Mouse (Mus musculus) right cerebral cortex, postnatal 10 days (tissue): Measurements from ENCODE around the gene Ptma.

Source experiments
- DNase-seq, 2 experiments: peaks; one replicate each; pipeline ENCODE4 v3.0.0; 2021; ENCODE audit warnings: low spot score in 2 of 2

Ptma gene

DNA sequence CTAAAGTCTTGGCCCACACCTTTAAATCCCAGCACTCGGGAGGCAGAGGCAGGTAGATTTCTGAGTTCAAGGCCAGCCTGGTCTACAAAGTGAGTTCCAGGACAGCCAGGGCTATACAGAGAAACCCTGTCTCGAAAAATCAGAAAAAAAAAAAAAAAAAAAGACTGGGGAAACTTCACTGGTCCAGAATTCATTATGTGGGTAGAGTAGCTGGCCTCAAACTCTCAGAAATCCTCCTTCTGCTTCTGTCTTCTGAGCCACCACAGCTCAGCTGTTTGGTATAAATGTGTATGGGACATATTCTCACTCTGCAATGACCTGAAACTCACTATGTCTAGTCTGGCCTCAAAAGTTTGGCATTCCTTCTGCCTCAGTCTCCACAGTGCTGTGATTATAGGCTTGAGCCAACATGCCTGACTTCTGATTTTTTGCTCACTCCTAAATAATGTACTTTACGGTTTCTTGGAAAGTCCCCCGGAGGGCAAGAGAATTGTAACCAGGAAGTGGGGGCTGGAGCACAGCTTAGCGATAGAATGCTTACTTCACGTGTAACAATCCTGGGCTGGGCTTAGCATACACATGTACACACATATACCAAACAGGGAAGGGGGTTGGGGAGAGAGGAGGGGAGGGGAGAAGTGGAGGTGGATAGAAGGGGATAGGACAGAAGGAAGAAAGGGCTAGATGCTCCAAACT is 10.7 kb upstream of the Ptma start:
- no peak for DNase-seq

- no peak for DNase-seq
These were observed 9.4 kb upstream of the Ptma start for GRCm38 (mm10) chr1:86517076-86517475.

DNA sequence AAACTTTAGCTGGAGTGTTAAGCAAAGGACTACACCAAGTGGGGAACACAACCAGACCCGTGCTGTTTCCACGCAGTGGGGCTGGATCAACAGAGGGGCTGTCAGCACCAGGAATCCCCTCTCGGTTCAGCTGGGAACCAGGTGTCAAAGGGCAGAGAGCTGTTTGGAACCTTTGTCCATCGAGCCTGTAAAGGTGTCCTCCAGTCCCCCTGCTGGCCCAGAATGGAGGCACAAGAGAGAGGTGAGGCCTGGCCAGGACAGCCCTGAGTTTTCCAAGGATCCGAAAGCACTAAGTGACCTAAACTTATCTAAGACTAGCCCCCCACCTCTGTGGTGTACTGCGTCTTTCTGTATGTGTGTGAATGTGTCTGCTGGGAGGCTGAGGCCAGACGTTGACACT is 6.2 kb upstream of the Ptma start:
- no peak for DNase-seq

DNA sequence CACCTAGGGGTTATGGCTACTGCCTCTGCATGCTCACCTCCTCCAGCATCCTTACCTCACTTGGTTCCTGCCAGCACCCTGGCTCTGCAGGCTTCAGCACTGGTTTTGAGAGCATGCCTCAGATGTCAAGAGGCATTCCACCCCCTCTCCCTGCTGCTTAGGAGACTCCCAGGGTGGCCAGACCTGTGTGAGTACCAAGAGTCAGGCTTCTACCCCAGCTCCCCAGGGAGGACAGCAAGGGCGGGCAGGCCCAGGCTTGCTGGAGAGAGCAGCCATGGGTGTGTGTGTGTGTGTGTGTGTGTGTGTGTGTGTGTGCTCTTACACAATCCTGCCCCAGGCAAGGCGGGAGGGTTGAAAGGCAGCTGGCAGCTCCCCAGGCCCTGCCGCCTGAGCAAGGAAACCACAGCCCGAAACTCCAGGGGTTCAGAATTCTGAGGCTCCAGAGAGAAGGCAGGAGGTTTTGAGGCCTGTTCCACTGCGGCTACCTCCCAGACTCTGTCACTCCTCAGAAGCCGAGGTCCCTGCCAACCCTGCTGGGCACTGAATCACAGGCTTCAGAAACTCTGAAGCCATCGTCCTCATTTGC is 4.1 kb upstream of the Ptma start:
- DNase-seq = peak; percentile 43 to 46

GRCm38 (mm10) chr1:86523776-86524618 is 2.5 kb upstream of the Ptma start:
- no peak for DNase-seq

DNA sequence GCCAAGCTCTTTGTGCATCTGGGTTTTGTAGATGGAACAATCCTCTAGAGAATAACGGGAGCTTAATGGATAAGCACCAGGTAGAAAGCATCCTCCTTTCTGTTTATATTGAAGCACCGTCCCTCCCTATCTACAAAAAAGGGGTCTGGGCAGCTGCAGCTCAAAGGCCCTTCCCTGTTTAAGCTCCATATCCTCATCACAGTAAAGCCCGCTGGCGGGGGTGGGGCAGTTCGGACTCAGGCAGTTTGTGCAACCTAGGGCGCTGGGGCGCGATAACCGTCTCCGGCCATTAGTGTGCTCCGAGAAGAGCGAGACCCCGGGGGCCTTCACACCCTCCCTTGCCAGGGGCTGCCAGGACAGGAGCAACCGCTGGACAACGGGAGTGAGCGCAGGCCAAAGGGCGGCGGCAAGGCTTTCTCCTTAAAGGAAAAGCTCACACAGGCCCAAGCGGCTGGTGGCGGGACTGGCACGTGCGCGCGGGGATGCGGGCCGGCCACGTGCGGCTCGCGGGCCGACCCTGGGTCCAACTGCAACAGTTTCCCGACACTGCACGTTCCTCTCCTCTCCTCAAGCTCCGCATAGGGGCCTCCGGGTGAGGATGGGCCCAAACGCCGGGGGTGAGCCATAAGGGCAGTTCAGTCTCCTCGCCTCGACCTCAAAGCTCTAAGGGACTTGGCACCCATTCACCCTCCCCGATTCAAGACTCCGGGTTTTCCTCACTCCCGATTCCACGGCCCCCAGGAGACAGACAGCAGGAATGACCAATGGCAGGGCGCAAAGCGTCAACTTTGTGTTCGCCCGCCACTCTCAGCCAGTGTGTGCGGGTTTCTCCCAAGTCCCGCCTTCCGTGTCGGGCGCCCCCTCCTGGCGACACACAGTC is 1.7 kb upstream of the Ptma start:
- DNase-seq = peak; percentile 100

DNA sequence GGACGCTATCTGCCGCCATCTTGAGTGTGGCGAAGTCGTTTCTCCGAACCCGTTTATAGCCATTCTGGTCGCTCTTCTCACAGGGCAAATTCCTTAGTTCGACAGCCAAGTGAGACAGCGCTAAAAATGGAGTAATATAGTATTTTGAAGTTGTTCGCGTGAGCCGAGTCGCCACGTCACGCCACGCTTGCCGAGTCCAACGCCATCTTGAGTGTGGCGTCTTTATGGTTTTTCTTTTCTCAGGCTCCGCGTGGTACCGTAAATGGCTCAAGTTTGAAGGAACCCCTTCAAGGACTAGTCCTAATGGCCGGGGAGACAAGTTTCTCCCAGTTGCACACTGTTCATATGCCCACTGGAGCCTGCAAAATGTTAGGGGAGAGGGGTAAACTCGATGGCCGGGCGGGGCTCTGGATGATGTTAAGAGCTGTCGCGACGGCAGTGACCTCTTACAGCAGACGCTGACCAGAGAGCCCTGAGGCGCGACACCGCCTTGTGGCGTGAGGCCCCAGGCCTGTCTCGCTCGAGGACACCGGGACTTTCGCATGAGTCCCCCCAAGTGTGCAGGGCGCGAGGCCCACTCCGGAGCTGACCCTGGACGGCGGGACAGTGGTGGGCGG is 919 bp upstream of the Ptma start:
- DNase-seq = no peak

DNA sequence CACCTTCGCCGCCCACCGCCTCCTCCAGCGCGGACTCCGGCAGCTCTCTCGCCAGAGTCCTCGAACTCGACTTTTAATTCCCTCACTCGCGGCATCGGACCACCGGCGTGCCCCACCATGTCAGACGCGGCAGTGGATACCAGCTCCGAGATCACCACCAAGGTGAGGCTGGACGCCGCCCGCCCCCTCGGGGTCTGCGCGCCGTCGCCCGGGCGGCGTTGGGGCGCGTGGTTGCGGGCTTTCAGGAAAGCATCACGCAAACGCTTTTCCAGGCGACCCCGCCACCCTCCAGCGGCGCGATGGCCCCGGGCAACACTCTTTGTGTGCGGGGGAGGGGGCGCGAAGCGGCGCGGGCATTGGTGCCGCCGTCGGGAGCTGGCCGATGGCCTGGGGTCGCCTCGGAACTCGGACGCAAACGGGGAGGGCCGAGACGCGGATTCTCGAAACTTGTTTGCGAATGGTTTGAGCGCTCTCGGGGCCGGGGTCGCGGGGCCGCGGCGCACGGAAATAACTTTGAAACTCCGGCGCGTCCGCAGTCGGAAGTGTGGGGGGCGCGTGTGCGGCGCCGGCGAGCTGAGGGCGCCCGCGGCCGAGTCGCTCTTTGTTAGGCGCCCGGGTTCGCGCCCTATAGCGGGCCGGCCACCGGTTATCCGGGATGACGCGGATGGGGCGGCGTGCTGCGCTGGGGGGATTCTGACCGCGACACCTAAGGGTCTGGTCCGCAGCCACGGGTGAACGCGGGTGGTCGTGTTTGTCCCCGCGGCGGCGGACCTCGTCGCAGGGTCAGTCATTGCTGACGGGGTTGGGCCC is 468 bp downstream of the Ptma start:
- DNase-seq = peak; percentile 64 to 78

- DNase-seq = peak; percentile 93 to 95
These were observed 1.3 kb downstream of the Ptma start for GRCm38 (mm10) chr1:86527599-86528486.

DNA sequence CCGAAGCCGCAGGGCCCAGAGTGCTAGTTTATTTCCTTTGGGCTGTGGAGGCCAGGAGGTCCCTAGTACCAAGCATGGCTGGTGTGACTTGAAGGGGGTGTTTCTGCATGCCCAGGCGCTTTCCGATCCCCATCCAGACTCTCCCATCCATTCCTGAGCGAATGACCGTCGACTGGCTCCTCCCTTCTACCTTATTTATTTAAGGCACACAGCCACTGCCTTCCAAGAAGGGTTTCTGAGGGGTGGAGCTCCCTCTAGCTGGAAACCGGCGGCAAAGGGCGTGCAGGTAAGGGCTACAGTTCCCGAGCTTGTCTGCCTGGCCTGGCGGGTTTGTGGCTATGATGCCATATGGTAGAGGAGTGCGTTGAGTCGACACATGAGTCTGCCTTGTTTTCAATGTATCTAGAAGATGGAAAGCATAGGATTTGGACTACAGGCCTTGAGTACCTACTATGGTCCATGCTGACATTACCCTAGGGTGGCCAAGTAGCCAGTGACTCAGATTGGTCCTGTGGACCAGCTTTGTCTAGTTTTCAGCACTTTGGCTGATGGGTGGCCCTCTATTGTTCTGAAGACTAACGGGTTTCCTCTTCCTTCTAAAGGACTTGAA is 2.1 kb downstream of the Ptma start:
- DNase-seq = peak; percentile 59 to 60

GRCm38 (mm10) chr1:86529590-86529989 is 3.1 kb downstream of the Ptma start:
- no peak for DNase-seq

- no peak for DNase-seq
These were observed 4.5 kb downstream of the Ptma start for GRCm38 (mm10) chr1:86530871-86531546.

DNA sequence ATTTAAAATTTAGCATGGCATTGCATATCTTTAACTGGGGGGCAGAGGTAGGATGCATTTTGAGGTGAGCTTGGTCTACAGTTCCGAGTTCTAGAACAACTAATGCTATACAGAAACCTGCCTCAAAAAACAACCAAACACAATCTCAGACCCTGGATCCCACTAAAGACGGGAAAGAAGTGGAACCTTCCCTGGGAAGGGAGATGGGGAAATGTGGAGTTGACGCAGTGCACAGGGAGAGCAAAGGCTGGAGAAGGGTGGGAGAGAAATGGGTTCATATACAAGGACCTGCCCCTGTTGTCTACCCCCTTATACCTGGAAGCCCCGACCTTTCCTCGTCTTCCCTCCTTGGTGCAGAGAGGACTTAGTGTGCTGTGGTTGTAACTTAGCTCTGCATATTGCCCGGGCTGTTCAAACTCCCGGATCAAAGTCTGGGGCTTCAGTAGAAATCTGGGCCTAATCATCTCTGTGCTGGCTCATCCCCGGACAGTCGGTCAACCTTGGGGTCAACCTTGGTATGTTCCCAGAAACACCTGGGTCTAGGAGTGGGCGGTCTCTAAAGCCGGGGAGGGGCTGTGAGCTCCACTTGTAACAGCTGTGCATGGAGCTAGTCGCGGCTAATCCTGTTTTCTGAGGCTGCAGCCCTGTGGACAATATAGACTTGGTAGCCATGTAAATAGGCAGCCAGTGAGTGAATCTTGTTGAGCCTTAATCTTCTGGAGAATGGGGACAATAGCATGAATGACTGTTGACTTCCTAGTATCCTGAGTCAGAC is 5.2 kb downstream of the Ptma start:
- no peak for DNase-seq

DNA sequence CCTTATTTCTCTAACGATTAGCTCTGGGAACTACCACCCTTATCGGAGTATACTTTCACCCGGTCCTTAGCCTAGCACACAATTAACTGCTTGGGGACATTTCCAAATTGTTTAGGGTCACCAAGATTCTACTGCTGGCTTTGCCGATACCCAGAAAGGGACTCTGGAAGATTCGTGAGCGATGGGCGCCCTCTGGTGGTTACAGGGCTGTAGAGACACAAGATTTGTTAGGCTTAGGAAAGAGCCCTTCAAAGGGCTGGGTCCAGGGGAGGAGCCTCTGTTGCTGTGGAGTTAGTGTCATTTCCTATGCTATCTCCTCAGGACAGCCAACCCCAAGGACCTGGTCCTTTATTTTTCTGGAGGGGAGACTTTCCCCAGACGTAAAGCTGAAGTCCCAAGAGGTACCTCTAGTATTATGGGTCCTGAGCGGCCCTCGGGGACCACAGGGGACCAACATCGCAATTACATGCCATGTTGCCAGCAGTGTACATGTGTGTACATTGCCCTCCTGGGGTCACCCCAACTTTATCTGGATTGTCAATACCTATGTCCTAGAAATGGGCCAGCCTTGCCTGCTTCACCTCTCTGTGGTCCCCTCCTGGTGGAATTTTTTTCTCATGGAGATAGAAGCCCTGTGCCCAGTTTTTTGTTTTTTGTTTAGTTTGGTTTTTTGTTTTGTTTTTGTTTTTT is 6.0 kb downstream of the Ptma start:
- peak; percentile 92 to 96 for DNase-seq

- DNase-seq = peak; percentile 82 to 93
These were observed 7.0 kb downstream of the Ptma start for GRCm38 (mm10) chr1:86533411-86534130.

DNA sequence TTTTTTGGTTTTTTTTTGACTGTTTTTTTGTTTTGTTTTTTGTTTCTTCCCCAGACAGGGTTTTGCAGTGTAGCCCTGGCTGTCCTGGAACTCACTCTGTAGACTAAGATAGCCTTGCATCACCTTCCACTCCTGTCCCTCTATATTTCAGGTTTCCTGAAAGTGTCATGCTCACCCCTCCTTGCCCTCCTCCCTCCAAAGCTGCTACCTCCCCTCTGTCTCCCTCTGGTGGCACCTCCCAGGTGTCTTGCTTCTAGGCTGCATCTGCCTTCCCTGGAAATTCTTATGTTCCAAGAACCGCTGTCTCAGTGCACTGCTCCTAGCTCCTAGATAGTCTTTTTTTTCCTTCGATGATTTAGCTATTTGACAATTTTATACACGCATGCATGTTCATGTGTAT is 11.9 kb downstream of the Ptma start:
- DNase-seq = no peak
